Mouse (Mus musculus) hematopoietic stem cell, adult 5-6 weeks (primary cell): ENCODE measurements around the gene Bbs7. TPM values are rescaled to one million over a fixed set of nuclear protein-coding genes. Genes with fewer than 3 reads are reported as not detected.
"Not testable (repeated sequence)": the region's sequence is repeated elsewhere in the genome, so short reads cannot be mapped to it uniquely, and the experiment has no call there.

ENCODE experiments used
- ATAC-seq, 2 experiments: fragments of 125-278 bp in 1 of 2; replicated peaks in 1 of 2; 2 replicates each; pipeline ENCODE4 v1.8.0; 2016 to 2017; ENCODE audit warnings: inconsistent platforms in 2 of 2, mild to moderate bottlenecking in 2 of 2, moderate number of reproducible peaks in 2 of 2, low read depth in 1 of 2, moderate TSS enrichment in 1 of 2; ENCODE audit not compliant: low FRiP score in 2 of 2, poor library complexity in 2 of 2, severe bottlenecking in 2 of 2, insufficient read depth in 1 of 2, low TSS enrichment in 1 of 2
- total RNA-seq: library from RNA; stranded (forward); fragments of 172-1452, 232-1000 nt; gene quantifications from 2 replicates; pipeline ENCODE4 v1.2.3, GENCODE M21; 2017

Bbs7 gene
- 8.3 and 8.4 TPM in 2 replicates for total RNA-seq

- peak; percentile 97 to 99 for ATAC-seq
Measured at GRCm38 (mm10) chr3:36613202-36613907, at the start of gene Bbs7. TSS of gene Bbs7 (minus strand) at chr3:36613477.

- not testable (repeated sequence) for ATAC-seq
Measured at GRCm38 (mm10) chr3:36645245-36645559, 31.9 kb upstream of the Bbs7 start.

GRCm38 (mm10) chr3:36644554-36645244, 31.4 kb upstream of the Bbs7 start:
- no peak for ATAC-seq

GRCm38 (mm10) chr3:36643354-36643753, 30.1 kb upstream of the Bbs7 start:
- ATAC-seq, result no peak

- ATAC-seq, result no peak
Measured at GRCm38 (mm10) chr3:36642736-36643135, 29.5 kb upstream of the Bbs7 start.

- no peak for ATAC-seq
Measured at GRCm38 (mm10) chr3:36640787-36641186, 27.5 kb upstream of the Bbs7 start.

- ATAC-seq, result peak in 1 of 2 experiments; percentile 37; a peak in 1 of 4 replicates
Measured at GRCm38 (mm10) chr3:36635449-36635848, 22.2 kb upstream of the Bbs7 start.

DNA sequence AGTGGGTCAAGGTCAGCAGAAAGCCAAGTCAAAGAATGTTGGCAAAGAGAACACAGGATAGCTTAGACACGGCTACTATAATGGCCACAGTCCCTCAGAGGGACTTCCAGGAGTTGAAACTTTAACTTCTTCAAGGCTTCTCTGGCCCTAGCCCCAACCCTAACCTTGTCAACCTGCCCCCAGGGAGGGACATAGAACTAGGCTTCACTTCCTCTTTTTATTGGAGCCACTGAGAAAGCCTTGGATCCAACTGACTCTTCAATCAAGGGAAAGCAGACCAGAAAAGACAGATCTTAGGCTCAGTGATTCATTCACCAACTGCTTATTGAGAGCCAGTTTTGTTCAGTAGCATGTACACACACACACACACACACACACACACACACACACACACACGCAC, 13.5 kb upstream of the Bbs7 start:
- peak; percentile 71; a peak in 3 of 4 replicates for ATAC-seq

- ATAC-seq, result no peak
Measured at GRCm38 (mm10) chr3:36618181-36618580, 4.9 kb upstream of the Bbs7 start.

GRCm38 (mm10) chr3:36613908-36614255, 605 bp upstream of the Bbs7 start:
- ATAC-seq, result no peak

DNA sequence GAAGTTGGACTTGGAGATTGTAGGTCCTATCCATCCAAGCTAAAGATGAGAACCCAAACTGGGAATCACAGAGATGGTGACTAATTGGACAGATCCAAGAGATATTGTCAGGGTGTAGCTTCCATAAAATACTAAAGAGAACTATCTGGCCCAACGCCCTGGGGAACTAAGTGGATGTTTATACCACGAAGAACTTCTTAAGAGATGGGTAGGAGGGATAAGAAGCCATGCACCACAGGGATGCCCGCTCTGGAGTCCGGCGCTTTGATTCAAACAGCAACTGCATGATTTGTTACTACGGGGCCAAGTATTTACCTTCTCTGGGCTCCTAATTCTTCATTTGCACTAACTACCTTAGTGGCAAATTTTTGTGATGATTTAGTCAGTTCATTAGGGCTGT, 590 bp downstream of the Bbs7 start:
- peak in 1 of 2 experiments; percentile 11; a peak in 1 of 4 replicates for ATAC-seq

- no peak for ATAC-seq
Measured at GRCm38 (mm10) chr3:36605894-36606783, 7.1 kb downstream of the Bbs7 start.

DNA sequence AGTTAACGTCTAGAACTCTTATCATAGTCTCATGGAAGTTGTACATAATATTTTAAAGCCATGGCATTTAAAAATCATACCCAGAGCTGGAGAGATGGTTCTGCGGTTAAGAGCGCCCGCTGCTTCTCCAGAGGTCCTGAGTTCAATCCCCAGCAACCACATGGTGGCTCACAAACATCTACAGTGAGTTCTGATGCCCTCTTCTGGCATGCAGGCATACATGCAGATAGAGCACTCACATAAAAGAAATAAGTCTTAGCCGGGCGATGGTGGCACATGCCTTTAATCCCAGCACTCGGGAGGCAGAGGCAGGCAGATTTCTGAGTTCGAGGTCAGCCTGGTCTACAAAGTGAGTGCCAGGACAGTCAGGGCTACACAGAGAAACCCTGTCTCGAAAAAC, 13.5 kb downstream of the Bbs7 start:
- not testable (repeated sequence) for ATAC-seq

DNA sequence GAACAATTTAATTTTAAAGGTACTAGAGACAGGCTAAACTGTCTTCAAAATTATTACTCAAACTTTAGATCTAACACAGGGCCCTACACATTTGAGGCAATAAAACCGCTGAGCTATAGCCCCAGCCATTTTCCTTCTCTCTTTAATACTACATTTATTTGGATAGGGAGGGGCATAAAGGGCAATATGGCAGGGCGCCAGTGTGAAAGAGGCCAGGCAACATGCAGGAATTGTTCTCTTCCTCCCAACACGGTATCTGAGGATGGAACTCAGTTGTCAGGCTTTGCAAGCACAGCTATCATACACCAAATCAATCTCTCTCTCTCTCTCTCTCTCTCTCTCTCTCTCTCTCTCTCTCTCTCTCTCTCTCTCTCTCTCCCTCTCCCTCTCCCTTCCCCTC, 14.5 kb downstream of the Bbs7 start:
- ATAC-seq, result no peak

- ATAC-seq, result peak; percentile 100
Measured at GRCm38 (mm10) chr3:36571827-36572378, 41.4 kb downstream of the Bbs7 start, which contains the start of gene Ccna2. TSS of gene Ccna2 (minus strand) at chr3:36572150.

- ATAC-seq, result no peak
Measured at GRCm38 (mm10) chr3:36571361-36571826, 41.9 kb downstream of the Bbs7 start.

DNA sequence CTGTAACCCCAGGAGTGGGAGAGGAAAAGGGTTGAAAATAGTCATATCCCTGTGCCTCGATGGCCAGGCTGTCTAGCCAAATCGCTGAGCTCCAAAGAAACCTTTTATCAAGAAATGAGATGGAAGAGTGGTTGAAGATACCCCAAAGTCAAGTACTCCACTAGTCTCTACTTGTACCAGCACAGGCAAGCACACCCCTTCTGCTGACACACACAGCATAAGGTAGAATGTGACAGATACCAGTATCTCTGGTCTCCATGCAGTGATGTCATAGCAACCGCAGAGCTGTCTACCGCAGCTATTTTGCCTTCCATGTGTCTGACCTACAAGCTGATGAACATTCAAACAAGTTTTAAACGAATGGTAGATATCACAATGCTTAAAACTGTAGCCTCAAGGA, 43.4 kb downstream of the Bbs7 start:
- ATAC-seq, result no peak

GRCm38 (mm10) chr3:36563666-36564065, 49.6 kb downstream of the Bbs7 start:
- no peak for ATAC-seq
